Mouse (Mus musculus) forebrain, embryonic 16.5 days (tissue): Measurements from ENCODE around the gene Pde4a. TPM values are rescaled to one million over a fixed set of nuclear protein-coding genes. Genes with fewer than 3 reads are reported as not detected.
"Not testable (repeated sequence)": the region's sequence is repeated elsewhere in the genome, so short reads cannot be mapped to it uniquely, and the experiment has no call there.

Experiments used
- ATAC-seq: fragments of 200-750 bp; cut with Nextera tagmentation; 2 replicates; pipeline ENCODE4 v1.8.0; 2017; ENCODE audit warnings: mild to moderate bottlenecking, moderate library complexity
- H3K27ac ChIP-seq: fragments of 300-500 bp; sonication (generic); 2 replicates; pipeline ENCODE4 v1.5.1; 2014; ENCODE audit warnings: low read length, control low read depth
- H3K27me3 ChIP-seq: fragments of 300-500 bp; sonication (generic); replicated peaks from 2 replicates; pipeline ENCODE4 v1.6.1; 2014; ENCODE audit warnings: low read length; ENCODE audit not compliant: control insufficient read depth, insufficient read depth
- H3K36me3 ChIP-seq: fragments of 300-500 bp; sonication (generic); 2 replicates; pipeline ENCODE4 v1.6.1; 2014; ENCODE audit not compliant: control insufficient read depth, insufficient read depth
- H3K4me1 ChIP-seq: fragments of 300-500 bp; sonication (generic); replicated peaks from 2 replicates; pipeline ENCODE4 v1.6.1; 2014; ENCODE audit warnings: low read length; ENCODE audit not compliant: control insufficient read depth, insufficient read depth
- H3K4me2 ChIP-seq: fragments of 300-500 bp; sonication (generic); 2 replicates; pipeline ENCODE4 v1.6.1; 2014; ENCODE audit warnings: mild to moderate bottlenecking, low read length, control low read depth
- H3K4me3 ChIP-seq: fragments of 300-500 bp; sonication (generic); replicated peaks from 2 replicates; pipeline ENCODE4 v1.5.1; 2014; ENCODE audit warnings: mild to moderate bottlenecking, low read length, control low read depth
- H3K9ac ChIP-seq: fragments of 300-500 bp; sonication (generic); replicated peaks from 2 replicates; pipeline ENCODE4 v1.6.1; 2014; ENCODE audit warnings: low read depth, low read length, control low read depth
- H3K9me3 ChIP-seq: fragments of 300-500 bp; sonication (generic); 2 replicates; pipeline ENCODE4 v1.6.1; 2016; ENCODE audit warnings: low read length; ENCODE audit not compliant: control insufficient read depth
- WGBS: fragments of 180-500 bp; shearing (Covaris S2); extraction: QIAGEN DNeasy Blood & Tissue Kit; methylation state at CpG from one replicate; pipeline ENCODE4 v1.1.7; 2014; 5-methylcytosine and 5-hydroxymethylcytosine counted together
- polyA plus RNA-seq: library from polyadenylated mRNA; unstranded; fragments of >200 nt; fragmentation: Nextera tagmentation; extraction: Ambion mirVana; gene quantifications from 2 replicates; pipeline ENCODE4 v1.2.1, GENCODE M21; 2015

The Pde4a gene
- polyA plus RNA-seq, 1 experiment from 2014 or later = 32.0 TPM

GRCm38 (mm10) chr9:21220490-21221382 is 55.2 kb downstream of the Pde4a start:
- 16% methylated on average over 21 of the region's 21 CpGs for WGBS
- Histone ChIP-seq H3K27ac (no peak overlapping the region), H3K4me1 (peaks cover 17% of the 10 kb centered on the region), H3K9ac (no peak overlapping the region), H3K4me3 (peak overlapping the region; percentile 34), H3K36me3 (no peaks in the 10 kb centered on the region), H3K4me2 (peak overlapping the region; percentile 53), H3K9me3 (0 out of 2 replicates have a peak, but pooled peaks cover 3% of the 10 kb centered on the region), H3K27me3 (no peaks in the 10 kb centered on the region)
- ATAC-seq = peak; percentile 86

- H3K4me1 ChIP-seq = peaks cover 13% of the 10 kb centered on the region
- H3K27ac ChIP-seq = no peak overlapping the region
- no peaks in the 10 kb centered on the region for H3K27me3 ChIP-seq
- H3K4me2 ChIP-seq = no peak overlapping the region
- H3K4me3 ChIP-seq = no peak overlapping the region
- 0 out of 2 replicates have a peak, but pooled peaks have one; percentile 23 for ATAC-seq
- no peak overlapping the region for H3K9ac ChIP-seq
- no peaks in the 10 kb centered on the region for H3K36me3 ChIP-seq
- 0 out of 2 replicates have a peak, but pooled peaks cover 3% of the 10 kb centered on the region for H3K9me3 ChIP-seq
- 18% methylated on average over 7 of the region's 7 CpGs for WGBS
Measured at GRCm38 (mm10) chr9:21221383-21221929, 55.9 kb downstream of the Pde4a start.

DNA sequence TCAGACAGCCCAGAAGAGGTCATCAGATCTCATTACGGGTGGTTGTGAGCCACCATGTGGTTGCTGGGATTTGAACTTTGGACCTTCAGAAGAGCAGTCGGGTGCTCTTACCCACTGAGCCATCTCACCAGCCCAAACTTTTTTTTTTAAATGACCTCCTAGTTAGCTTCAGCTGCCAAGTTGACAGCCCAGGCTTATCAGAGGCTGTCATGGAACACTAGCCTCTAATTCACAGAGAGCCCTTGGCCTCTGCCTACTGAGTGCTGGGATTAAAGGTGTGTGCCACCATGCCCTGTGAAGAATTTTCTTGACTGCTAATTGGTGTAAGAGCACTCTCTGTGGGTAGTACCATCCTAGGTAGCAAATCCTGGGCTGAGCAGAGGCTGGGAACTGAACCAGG is 58.0 kb downstream of the Pde4a start:
- not testable (repeated sequence) for H3K27ac ChIP-seq, H3K4me3 ChIP-seq, H3K4me2 ChIP-seq, ATAC-seq, H3K9ac ChIP-seq, H3K27me3 ChIP-seq, H3K9me3 ChIP-seq, H3K36me3 ChIP-seq
- peaks cover 22% of the 10 kb centered on the region for H3K4me1 ChIP-seq
- WGBS = 86% methylated on average over 1 of the region's 2 CpGs

- Histone ChIP-seq H3K4me3 (no peak overlapping the region), H3K4me1 (peaks cover 22% of the 10 kb centered on the region), H3K4me2 (no peak overlapping the region), H3K9me3 (0 out of 2 replicates have a peak, but pooled peaks cover 3% of the 10 kb centered on the region), H3K27me3 (no peaks in the 10 kb centered on the region), H3K9ac (no peak overlapping the region), H3K36me3 (no peaks in the 10 kb centered on the region), H3K27ac (no peak overlapping the region)
- 89% methylated on average over 6 of the region's 6 CpGs for WGBS
- no peak for ATAC-seq
Measured at GRCm38 (mm10) chr9:21223906-21224305, 58.4 kb downstream of the Pde4a start.

GRCm38 (mm10) chr9:21224576-21225414 is 59.3 kb downstream of the Pde4a start:
- Histone ChIP-seq H3K27ac (no peak overlapping the region), H3K9me3 (0 out of 2 replicates have a peak, but pooled peaks cover 3% of the 10 kb centered on the region), H3K9ac (no peak overlapping the region), H3K27me3 (no peaks in the 10 kb centered on the region), H3K4me2 (peak overlapping the region; percentile 20), H3K4me3 (peak overlapping the region; percentile 13; the same call in 1 of the 2 replicates), H3K4me1 (peaks cover 22% of the 10 kb centered on the region), H3K36me3 (peaks cover 6% of the 10 kb centered on the region; the same call in 1 of the 2 replicates)
- ATAC-seq = no peak
- WGBS = 22% methylated on average over 26 of the region's 26 CpGs

GRCm38 (mm10) chr9:21225415-21225758 is 59.9 kb downstream of the Pde4a start:
- no peak overlapping the region for H3K27ac ChIP-seq
- no peak overlapping the region for H3K4me3 ChIP-seq
- no peak for ATAC-seq
- peak overlapping the region; percentile 20 for H3K4me2 ChIP-seq
- no peaks in the 10 kb centered on the region for H3K27me3 ChIP-seq
- H3K9me3 ChIP-seq = 0 out of 2 replicates have a peak, but pooled peaks cover 3% of the 10 kb centered on the region
- no peak overlapping the region for H3K9ac ChIP-seq
- peaks cover 6% of the 10 kb centered on the region; the same call in 1 of the 2 replicates for H3K36me3 ChIP-seq
- 21% methylated on average over 7 of the region's 7 CpGs for WGBS
- H3K4me1 ChIP-seq = peaks cover 22% of the 10 kb centered on the region

GRCm38 (mm10) chr9:21227342-21227741 is 61.8 kb downstream of the Pde4a start:
- Histone ChIP-seq H3K27ac (no peak overlapping the region), H3K9ac (peak overlapping the region; percentile 72), H3K36me3 (peaks cover 8% of the 10 kb centered on the region), H3K4me1 (peaks cover 15% of the 10 kb centered on the region), H3K4me3 (peak overlapping the region; percentile 38), H3K27me3 (no peaks in the 10 kb centered on the region), H3K4me2 (peak overlapping the region; percentile 56), H3K9me3 (0 out of 2 replicates have a peak, but pooled peaks cover 3% of the 10 kb centered on the region)
- WGBS = 12% methylated on average over 16 of the region's 16 CpGs
- ATAC-seq = peak; percentile 85

DNA sequence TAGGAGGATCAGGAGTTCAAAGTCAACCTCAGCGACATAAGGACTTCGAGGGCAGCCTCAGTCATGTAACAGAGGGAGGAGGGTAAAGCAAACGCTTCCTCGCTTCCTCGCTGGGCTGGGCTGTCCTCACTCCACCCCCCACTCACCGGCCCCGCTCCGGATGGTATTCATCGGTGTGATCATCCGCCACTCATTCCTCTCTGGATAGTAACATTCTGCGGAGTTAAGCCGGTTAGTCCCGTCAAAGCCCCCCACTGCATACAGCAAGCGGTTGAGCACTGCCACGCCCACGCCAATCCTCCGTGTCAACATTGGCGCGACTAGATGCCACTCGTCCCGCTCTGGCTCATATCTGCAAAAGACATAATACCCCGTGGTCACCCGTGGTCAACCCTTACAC is 66.0 kb downstream of the Pde4a start:
- no peak for ATAC-seq
- Histone ChIP-seq H3K4me2 (no peak overlapping the region), H3K9ac (no peak overlapping the region), H3K27ac (no peak overlapping the region), H3K27me3 (no peaks in the 10 kb centered on the region), H3K36me3 (peaks cover 13% of the 10 kb centered on the region), H3K9me3 (no peaks in the 10 kb centered on the region), H3K4me3 (no peak overlapping the region), H3K4me1 (peaks cover 13% of the 10 kb centered on the region)
- WGBS = 59% methylated on average over 23 of the region's 23 CpGs

DNA sequence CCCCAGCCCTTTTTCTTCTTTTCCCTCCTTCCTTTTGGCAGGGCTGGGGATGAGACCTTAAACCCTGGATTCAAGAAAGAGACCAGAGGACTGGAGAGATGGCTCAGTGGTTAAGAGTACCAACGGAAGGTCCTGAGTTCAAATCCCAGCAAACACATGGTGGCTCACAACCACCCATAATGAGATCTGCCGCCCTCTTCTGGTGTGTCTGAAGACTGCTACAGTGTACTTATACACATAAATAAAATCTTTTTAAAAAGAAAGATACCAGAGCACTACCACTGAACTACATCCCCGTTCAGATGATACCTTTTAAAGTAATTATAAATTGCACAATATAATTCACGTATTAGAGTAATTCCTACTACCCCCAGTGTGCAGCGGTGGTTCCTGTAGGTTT is 67.4 kb downstream of the Pde4a start:
- H3K4me1 ChIP-seq = peaks cover 19% of the 10 kb centered on the region
- H3K27me3 ChIP-seq = no peaks in the 10 kb centered on the region
- H3K9me3 ChIP-seq = no peaks in the 10 kb centered on the region
- no peak overlapping the region for H3K4me3 ChIP-seq
- 91% methylated on average over 5 of the region's 5 CpGs for WGBS
- ATAC-seq = no peak
- no peak overlapping the region for H3K9ac ChIP-seq
- H3K4me2 ChIP-seq = no peak overlapping the region
- peaks cover 13% of the 10 kb centered on the region for H3K36me3 ChIP-seq
- H3K27ac ChIP-seq = no peak overlapping the region
